Mouse (Mus musculus): ENCODE measurements around the gene Cldn14.

- TF ChIP-seq CTCF (conservative IDR thresholded peaks at IDR 0.05; ENCODE audit: low read length) (no peak), POU5F1 (IDR thresholded peaks at IDR 0.05; ENCODE audit: borderline replicate concordance, low read length) (no peak), NANOG (IDR thresholded peaks at IDR 0.05; ENCODE audit: borderline replicate concordance, low read length) (no peak)
Measured at GRCm38 (mm10) chr16:93939961-93940360, 68.7 kb downstream of the Cldn14 start.

Data from E14TG2a.4 (cell line).